Mouse (Mus musculus) embryonic fibroblast, embryonic 13.5 days (primary cell): ENCODE results near the gene Uap1.
A peak's percentile ranks its signal among the peaks of the same experiment; 100 is the strongest.

Source experiments
- CTCF ChIP-seq: IDR thresholded peaks from 2 replicates; pipeline ENCODE4 v1.5.1; 2011; ENCODE audit warnings: mild to moderate bottlenecking, control low read depth, low read length, moderate library complexity, borderline replicate concordance; ENCODE audit not compliant: insufficient read depth
- POLR2A ChIP-seq: IDR thresholded peaks from 2 replicates; pipeline ENCODE4 v1.6.1; 2011; ENCODE audit warnings: low read depth, mild to moderate bottlenecking, control low read depth, low read length, moderate library complexity

DNA sequence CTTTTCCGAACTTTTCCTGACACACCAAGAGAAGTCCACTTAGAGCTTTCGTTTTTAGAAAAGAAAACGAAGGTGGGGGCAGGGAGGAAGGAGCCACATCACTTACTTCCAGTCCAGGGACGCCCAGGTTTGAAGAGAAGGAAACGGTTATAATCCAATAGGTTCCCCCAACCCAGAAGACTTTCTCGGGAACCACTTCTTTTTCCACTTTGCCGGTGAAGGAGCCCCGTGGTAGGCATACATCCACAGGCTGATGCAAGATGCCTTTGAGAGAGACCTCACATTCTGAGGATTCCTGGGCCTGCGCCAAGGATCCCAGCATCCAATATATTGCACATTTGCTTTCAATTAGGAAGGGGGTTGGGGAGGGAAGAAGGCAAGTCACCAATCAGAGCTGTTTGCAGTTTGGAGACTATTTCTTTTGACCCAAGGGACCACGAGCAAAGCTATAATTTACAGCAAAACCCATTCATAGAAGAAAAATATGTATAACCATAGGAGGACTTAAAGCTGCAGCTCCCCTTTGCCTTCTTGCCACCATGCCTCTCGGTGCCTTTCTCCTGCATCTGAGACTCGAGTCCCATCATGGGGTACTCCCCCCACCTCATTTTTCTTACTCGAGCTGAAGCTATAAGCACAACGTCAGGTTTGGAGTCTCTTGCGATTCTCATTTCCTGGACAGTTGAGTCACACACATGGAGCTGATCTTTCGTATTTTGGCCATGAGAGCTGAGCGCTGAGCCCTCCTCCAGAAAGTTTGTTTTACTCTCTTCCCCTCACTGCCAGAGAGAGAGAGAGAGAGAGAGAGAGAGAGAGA lies 64.0 kb downstream of the Uap1 start, which contains the start of gene Ddr2:
- TF ChIP-seq POLR2A (peak; percentile 52), CTCF (no peak)
